Mouse (Mus musculus): ENCODE data around the gene Gm49355.
A peak's percentile ranks its signal among the peaks of the same experiment; 100 is the strongest.
"Not testable (repeated sequence)": the region's sequence is repeated elsewhere in the genome, so short reads cannot be mapped to it uniquely, and the experiment has no call there.

Gene Gm49355

DNA sequence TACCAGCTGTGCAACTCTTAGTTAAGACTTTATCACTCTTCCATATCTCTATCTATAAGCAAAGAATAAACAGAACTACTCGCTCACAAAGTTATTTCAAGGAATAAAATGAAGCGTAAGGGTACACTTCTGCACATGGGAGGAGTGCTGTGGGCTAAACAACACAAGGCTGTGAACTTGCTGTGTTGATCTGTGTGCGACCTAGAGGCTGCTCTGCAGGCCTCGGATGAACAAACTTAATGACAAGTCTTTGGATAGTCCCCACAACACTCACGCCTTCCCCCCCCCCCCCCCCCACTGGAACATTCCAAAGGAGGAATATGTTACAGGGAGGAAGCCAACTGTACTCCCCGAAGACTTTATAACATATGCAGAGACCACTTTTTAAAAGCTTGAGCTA, at the start of gene Gm49355:
Gene Gm49355 (plus strand): TSS at position 336 of the 400 bp plus-strand sequence.
- DNase-seq (ENCODE audit: extremely low spot score, low read depth, low spot score), result no peak

DNA sequence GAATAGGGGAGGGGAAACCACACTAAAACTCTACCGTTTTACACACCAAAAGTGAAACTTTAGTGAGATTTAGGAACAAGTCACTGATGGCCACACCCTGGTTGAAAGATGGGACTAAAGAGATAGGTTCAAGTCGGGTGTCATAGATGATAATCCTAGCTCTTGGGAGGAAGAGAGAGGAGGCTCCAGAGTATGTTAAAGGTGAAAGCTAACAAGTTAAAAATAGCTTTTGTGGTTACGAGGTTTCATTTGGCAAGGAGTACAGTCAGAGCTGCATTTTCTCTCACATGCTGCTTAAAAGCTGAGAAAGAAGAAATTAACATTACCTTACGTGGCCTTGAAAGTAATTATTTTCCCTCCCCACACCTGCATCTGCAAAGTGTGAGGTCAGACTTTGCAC, 40.0 kb upstream of the Gm49355 start:
- no peak for DNase-seq (ENCODE audit: extremely low spot score, low read depth, low spot score)

DNA sequence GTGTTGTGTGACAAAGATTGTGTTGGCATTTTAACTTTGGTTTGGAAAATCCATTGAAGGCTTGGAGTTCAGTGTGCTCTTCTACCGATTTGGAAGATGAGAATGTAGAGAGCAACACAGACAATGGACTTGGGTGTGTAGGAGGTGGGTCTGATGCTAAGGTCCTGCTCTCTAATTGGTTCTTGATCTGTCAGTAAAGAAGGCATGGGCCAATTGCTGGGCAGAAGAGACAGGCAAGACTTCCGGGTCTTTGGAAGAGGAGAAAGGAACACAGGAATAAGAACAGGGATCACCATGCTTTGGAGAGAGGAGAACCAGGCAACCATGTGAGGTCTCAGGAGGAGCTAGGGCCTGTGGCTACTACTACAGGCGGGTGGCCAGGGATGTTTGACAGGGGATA, 7.7 kb upstream of the Gm49355 start:
- no peak for DNase-seq (ENCODE audit: extremely low spot score, low read depth, low spot score)

DNA sequence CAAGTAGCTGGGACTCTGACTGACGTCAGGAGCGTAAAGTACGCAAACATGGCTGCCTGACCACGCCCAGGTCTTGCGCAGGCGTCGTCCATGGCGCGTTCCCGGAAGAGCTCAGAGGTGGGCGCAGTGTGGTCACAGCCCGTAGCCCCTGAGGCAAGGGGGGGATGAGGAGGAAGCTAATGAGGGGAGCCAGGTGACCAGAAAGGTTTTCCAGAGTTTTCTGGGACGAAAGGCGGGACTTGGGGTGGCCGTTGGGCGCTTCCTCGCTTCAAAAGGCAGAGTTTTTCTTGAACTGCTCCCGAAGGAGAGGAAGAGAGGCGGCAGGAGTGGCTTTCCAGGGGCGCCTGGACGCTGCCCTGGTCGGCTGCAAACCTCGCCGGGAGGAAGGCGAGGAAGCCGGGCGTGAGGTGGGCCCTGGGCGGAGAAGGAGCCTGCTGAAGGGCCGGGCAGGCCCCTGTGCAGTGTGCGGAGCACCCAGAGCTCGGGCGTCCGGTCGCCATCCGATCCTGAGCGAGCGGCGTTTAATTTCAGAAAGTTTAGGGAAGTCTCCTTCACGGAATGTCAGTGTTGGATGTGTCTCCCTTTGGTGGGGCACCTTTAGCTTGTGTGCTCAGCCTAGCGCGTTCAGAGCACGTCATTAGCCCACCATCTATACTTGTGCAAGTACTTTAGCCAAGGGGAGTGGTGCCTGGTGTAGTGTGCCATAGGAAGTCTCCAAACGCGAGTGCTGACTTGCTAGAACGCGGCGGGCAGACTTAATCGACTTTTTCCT, 551 bp downstream of the Gm49355 start, which contains the start of gene 3830406C13Rik:
Gene 3830406C13Rik (plus strand): TSS at position 33 of the 772 bp plus-strand sequence.
- DNase-seq (ENCODE audit: extremely low spot score, low read depth, low spot score), result peak; percentile 61

DNA sequence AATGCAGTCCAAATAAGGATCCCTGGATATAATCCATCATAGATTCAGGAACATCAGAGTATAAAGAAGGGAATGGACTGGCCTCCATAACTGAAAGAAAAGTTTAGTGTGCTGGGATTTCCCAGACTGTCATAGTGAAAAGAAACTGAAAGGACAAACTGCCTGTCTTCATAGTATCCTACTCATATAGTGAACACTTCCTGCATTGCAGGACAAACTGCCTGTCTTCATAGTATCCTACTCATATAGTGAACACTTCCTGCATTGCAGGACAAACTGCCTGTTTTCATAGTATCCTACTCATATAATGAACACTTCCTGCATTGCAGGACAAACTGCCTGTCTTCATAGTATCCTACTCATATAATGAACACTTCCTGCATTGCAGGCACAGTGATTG, 6.0 kb downstream of the Gm49355 start:
- DNase-seq (ENCODE audit: extremely low spot score, low read depth, low spot score), result not testable (repeated sequence)

DNA sequence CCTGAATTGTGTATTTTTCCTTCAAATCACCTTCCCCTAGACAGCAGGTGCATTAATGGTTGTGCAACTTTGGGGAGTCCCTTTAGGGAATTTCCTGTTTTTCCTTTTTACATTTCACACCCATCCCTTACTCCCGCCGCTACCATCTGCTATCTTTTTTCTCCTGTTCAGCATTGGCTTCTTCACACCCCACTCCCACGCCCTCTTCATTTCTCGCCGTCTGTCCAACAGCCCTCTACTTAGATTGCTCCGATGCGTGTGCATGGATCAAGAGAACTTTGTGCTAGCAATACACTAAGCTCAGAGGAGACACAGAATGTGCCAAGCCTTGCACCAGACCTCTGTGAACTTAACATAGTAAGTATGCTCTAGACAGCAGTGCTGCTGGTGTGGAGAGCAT, 12.6 kb downstream of the Gm49355 start:
- DNase-seq (ENCODE audit: extremely low spot score, low read depth, low spot score), result no peak

DNA sequence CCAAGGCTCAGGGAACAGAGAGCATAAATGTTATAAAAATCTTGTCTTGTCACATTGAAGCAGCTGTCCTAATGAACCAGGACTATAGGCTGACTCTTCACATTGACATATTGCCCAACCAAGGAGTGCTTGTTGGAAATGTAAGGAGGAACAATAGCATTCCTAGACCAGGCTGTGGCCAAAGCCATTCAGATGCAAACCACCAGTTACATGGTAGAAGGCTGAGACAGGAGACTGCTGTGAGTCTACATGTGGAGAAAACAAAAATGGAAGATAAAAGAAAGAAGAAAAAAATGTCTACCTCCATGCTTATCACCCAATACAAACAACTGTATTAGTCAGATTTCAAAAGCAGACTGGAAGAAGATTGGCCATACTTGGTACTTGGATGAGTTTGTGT, 15.4 kb downstream of the Gm49355 start:
- DNase-seq (ENCODE audit: extremely low spot score, low read depth, low spot score), result no peak

DNA sequence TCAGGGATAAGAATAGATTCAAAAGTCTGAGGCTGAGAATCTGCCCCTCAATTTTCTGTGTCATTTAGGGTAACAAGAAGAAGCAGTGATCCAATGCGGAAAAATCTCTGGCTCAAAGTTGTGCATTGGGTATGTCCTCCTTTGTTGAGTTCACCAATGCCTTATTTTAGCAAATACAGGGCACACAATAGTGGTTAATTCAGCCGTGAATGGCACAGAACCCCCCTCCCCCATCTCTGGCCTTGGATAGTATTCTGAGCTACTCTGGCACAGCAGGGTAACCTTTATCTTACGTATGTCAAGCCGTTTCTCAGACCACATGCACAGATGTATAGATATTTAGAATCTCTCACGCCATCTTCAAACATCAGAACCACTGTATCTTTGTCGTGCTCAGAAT, 15.9 kb downstream of the Gm49355 start:
- DNase-seq (ENCODE audit: extremely low spot score, low read depth, low spot score), result no peak

DNA sequence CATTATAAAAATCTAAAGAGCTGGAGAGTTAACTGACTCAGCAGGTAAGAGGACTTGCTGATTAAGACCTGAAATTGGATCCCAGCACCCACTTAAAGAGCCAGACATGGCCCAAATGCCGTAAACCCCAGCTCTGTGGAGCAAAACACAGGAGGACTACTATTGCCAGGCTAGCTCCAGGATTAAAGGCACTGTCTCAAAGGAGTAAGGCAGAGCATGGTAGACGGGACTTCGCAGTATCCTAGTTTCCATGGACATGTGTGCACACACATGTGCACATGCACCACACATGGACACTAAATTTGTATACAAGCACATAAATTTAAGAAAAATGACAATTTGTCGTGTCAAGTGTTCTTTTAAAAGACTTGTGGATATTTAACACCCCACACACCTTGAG, 16.5 kb downstream of the Gm49355 start:
- no peak for DNase-seq (ENCODE audit: extremely low spot score, low read depth, low spot score)

DNA sequence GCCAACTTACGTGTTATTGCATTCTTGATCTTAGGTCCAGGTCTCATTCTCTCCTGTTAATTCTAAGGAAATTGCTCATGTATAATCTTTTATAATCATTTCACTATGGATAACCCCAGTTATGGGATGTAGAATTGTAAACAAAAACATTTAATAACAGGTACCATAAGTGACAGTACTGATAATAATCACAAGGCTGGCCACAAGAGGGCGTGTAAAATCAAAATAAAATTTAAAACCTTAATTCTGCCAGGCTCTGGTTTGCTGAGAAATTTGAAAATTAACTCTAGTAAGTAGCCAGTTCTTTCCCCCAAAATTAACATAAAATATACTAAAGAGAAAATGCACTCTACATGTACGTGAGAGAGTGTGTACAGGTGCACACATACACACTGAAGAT, 16.9 kb downstream of the Gm49355 start:
- DNase-seq (ENCODE audit: extremely low spot score, low read depth, low spot score), result no peak

DNA sequence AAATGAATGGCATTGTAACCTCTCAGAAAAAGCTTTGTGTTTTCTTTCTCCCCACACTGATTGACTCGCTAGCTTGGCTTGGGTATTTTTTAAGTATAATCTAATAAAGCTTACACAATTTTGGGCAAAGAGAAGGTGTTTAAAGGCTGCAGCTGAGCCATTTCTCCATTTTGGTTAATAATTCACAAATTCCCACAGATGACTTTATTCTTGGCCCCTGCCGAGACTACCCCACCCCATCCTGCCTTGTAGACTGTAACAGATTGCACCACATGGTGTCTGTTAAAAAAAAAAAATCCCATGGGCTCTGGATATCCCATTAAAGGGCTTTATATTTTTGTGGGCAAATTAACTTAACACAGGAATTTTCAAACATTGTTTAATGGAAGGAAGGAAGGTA, 19.3 kb downstream of the Gm49355 start:
- no peak for DNase-seq (ENCODE audit: extremely low spot score, low read depth, low spot score)

DNA sequence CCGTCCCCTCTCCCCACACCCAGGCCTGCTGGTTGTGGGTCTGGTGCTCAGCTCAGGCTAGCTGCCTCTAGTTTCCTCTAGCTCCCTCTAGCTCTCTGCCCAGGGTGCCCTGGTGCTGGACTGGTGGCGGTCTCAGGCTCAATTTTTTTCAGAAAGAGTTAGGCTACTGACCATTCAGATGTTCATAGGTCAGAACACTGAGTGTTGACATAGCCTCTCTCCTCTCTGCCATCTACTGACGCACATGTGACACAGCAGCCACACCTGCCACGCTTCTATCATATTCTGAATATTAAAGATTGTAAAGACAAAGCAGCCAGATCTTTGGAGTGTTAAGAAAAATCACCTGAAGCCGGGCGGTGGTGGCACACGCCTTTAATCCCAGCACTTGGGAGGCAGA, 49.8 kb downstream of the Gm49355 start:
- no peak for DNase-seq (ENCODE audit: extremely low spot score, low read depth, low spot score)

DNA sequence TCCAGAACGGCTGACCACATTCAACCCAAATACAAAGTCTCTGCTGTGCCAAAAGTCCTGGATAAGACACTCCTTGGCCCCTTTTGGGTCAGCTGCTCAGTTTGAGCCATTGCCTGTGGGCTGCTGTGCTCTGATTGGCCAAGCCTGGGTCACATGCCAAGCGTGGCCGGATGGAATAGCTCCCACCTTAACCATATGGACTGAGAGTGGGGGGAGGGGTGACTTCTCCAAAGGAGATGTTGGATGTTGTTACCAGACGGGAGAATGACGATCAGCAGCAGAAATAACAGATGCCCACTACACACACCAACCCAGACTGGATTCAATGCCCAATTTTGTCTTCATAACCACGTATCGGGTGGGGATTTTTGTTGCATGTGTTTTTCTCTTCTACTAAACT, 51.1 kb downstream of the Gm49355 start:
- no peak for DNase-seq (ENCODE audit: extremely low spot score, low read depth, low spot score)

DNA sequence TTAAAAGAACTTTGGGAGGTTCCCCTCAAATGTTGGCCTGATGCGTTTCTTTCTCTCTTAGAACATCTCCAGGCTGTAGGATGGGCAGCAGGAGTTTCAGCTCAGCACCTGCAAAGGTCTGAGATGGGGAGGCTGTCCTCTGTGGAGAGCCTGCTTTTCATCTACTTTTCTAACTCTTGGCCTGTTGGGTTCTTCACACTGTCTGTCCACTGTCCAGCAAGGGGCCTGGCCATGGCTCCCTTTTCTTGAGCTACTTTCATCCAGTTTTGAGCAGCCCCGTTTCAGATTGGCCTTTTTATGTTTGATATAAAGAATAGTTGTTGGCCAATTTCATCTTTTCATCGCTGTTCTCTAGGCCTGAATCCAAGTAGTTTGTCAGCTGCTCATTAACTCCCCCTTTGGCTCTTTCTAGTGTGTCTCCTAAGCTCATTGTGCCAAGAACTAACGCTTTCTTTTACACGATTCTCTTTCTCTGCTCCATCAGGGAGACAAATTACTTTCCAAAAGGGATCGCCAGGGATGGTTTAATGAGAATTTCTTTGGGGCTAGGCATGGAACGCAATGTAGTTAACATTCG, 53.7 kb downstream of the Gm49355 start:
- no peak for DNase-seq (ENCODE audit: extremely low spot score, low read depth, low spot score)

DNA sequence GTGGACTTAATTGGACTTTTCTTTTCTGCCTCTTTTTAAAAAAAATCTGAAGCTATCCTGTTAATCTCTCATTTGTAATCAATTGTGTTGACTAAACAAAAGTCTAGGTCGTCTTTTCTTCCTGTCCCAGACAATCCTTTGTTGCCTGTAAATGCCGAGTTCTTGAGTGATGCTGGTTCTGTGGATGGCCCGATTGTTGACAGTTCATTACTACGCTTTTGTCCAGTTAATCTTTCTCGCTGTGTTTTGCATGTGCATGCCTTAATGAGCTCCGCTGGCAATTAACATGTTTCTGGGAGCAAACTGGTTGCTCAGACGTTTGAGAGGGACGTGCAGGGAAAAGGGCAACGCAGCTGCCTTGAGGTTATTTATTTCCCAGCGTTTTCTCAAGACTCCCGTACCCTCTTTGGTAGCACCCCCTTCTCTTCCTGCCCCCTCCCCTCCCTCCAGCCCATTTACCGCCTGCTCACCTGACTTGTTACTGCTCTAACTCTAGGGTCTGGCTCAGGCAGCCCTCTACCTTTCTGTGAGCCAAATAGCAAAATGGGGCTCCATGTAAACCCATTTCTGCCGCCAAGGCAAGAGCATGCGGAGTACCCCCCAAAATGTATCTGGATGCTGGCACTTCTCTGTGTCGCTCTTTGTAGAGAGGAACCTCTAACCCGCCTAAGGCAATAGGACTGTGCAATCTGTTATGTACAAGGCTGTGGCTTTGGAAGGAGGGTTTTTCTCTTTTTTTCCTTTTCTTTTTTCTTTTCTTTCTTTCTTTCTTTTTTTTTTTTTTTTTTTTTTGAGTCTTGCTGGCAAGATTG, 54.4 kb downstream of the Gm49355 start:
- DNase-seq (ENCODE audit: extremely low spot score, low read depth, low spot score), result no peak

DNA sequence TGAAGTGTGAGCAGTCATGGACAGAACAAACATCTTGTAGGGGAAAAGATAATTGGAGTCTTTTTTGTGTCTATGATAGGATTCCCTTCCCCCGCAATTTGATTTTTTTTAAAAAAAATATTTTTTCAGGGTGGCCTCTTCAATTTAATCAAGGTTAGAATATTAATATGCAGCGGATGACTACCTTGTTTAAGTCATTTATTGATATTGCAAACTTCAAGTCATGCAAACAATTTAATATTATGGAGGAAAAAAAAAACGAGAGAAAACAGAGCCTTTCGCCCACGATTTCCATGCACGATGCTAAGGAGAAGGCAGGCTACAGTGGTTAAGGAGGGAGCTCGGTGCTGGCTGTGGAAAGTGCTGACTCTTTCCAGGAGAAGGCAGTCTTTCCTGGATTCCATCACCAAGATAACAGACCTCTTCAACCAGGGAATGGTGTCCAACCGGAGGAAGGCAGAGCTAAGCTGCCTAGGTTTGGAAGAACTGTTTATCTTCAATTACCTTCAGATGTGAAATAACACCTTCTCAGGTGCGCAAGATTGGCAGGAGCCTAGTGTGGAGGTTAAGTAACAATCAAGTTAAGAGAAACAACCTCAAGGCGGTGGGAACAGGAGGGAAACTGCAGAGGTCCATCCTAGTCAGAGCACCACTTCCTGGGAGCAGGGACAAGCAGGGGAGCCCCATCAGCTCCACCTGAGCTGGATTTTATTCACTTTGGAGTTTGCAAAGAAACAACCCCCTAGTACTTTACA, 55.2 kb downstream of the Gm49355 start:
- no peak for DNase-seq (ENCODE audit: extremely low spot score, low read depth, low spot score)

DNA sequence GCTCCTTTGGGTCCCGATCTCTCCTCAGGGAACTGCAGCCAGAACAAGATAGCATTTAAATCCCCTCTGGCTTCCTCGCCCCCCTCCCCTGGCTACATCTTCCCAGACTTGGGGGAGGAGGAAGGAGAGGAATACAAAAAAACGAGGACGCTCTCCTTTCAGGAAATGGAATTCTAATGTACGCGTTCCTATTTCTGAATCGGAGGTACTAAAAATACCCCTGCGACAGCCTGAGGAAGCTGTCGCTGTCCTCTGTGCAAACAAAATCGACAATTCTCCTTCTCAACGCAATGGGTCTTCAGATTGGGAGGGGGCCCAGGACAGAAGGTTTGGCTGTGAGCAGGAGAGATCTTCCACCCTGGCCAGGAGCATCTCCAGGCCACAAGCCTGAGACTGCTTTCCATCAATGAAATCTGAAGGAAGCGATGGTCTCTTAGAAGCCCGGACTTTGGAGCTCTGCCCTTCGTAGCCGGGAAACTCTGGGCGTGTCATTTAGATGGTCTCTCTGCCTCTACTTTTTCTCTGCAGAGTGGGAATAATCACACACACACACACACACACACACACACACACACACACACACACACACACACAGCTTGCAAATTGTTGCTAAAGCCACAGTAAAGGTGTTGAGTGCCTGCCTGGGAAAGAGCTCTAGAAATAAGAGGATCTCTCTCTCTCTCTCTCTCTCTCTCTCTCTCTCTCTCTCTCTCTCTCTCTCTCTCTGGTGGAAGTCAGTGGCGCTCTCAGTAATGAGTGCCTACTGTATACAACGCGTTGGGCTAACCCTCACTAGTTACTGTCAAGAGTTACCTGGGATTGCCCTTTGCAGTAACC, 56.7 kb downstream of the Gm49355 start:
- DNase-seq (ENCODE audit: extremely low spot score, low read depth, low spot score), result no peak

DNA sequence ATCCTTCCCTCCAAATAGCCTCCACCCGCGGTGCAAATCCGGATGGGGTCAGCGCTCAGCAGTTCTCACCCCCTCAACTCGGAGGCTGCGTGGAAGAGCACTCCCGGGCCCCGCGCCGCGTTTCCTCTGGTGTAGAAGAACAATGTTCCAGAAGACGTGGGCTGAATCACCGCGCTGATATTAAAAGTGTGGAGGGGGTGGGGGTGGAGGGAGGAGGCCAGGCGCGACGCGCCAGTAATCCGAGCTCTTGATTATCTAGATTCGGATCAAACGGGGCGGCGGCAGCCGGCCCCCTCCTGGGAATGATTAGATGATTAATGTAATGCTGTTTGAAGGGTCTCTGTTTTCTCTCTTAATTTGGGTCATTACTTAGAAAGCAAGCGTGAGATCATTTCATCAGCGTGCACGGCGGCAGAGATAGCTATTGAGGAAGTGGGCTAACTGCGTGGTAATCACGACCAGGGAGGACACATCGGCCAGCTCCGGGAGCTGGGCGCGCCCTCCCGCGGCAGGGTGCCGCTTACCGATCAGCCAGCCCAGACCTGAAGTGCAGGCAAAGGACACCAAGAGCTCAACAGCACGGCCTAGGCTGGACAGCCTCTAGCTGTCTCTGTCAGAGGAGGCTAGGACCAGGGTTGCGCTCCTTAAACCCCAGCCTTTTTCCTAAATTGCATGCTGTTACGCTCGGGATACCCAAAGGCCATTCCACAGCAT, 57.5 kb downstream of the Gm49355 start:
- no peak for DNase-seq (ENCODE audit: extremely low spot score, low read depth, low spot score)

DNA sequence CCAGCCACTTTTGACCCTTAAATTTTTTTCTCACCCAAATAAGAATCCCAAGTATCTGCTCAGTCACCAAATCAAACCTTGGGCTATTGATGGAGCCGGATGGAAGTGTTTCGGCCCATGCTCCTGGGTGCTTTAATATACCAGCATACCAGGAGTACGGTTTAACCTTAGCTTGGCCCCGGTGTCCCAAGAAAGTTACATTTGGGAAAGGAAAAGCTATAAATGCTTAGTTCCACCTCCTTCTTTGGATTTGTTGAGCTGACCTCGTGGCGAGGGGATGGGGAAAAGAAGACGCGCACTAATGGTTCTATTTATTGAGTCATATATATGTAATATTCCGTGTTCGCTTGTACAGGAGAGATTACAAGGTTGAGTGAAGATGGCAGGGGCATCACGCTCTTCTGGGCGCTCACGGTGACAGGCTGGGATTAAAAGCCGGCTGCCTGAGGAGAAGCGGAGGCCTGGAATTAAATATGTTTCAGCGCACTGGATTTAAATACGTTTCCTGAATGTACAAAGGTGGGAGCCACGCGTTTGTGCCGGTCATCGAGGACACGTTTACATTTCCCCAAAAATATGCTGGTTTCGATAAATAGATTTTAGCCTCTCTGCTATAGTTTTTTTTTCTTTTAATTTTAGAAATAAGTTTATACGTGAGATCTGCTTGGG, 58.1 kb downstream of the Gm49355 start:
- no peak for DNase-seq (ENCODE audit: extremely low spot score, low read depth, low spot score)
